Mouse (Mus musculus): Measurements from ENCODE around the gene Tcf3.

- TF ChIP-seq CTCF (IDR thresholded peaks at IDR 0.05; ENCODE audit: low read depth) (no peak), EP300 (IDR thresholded peaks at IDR 0.05; ENCODE audit: low read depth) (no peak)
Observed at GRCm38 (mm10) chr10:80386735-80387471, 46.5 kb downstream of the Tcf3 start.

Measured in liver, embryonic 14.5 days (tissue).